Mouse (Mus musculus) G1E (cell line): Measurements from ENCODE around the gene 9130409I23Rik.
"Not testable (repeated sequence)": the region's sequence is repeated elsewhere in the genome, so short reads cannot be mapped to it uniquely, and the experiment has no call there.

Source experiments
- CTCF ChIP-seq: IDR thresholded peaks from 2 replicates; pipeline ENCODE4 v1.5.1; 2012; ENCODE audit warnings: low read depth, low read length, inconsistent platforms, mixed read lengths
- GATA1 ChIP-seq: IDR thresholded peaks from 2 replicates; pipeline ENCODE4 v1.6.1; 2012; ENCODE audit warnings: borderline replicate concordance, low read length, inconsistent platforms, mixed read lengths
- GATA2 ChIP-seq: IDR thresholded peaks from 2 replicates; pipeline ENCODE4 v1.6.1; 2012; ENCODE audit warnings: low read depth, low read length, inconsistent platforms, borderline replicate concordance
- POLR2AphosphoS5 ChIP-seq: IDR thresholded peaks from 2 replicates; pipeline ENCODE4 v1.6.1; 2012; ENCODE audit warnings: low read depth, low read length, inconsistent platforms; ENCODE audit not compliant: insufficient replicate concordance
- TAL1 ChIP-seq: conservative IDR thresholded peaks from 2 replicates; pipeline ENCODE4 v1.6.1; 2012; ENCODE audit warnings: low read depth, low read length, inconsistent platforms, mixed read lengths

- not testable (repeated sequence) for TF ChIP-seq GATA1, CTCF, POLR2AphosphoS5, GATA2, TAL1
Observed at GRCm38 (mm10) chr1:181035015-181035778, 15.8 kb upstream of the 9130409I23Rik start.
